Mouse (Mus musculus) heart, adult 2 months (tissue): ENCODE measurements around the gene Hpse2.

Source experiments
- CTCF ChIP-seq: fragments of 200-600 bp; IDR thresholded peaks from 2 replicates; pipeline ENCODE4 v1.8.1; 2022; ENCODE audit warnings: antibody characterized with exemption, mild to moderate bottlenecking, moderate library complexity
- EP300 ChIP-seq: fragments of 200-500 bp; IDR thresholded peaks from 2 replicates; pipeline ENCODE4 v1.6.1; 2011; ENCODE audit warnings: low read depth, low read length, control low read depth; ENCODE audit not compliant: insufficient read depth
- POLR2A ChIP-seq: fragments of 200-500 bp; IDR thresholded peaks from 2 replicates; pipeline ENCODE4 v1.6.1; 2011; ENCODE audit warnings: mild to moderate bottlenecking, low read depth, low read length, control low read depth; ENCODE audit not compliant: insufficient read depth

GRCm38 (mm10) chr19:42817761-42818160 is 570.4 kb downstream of the Hpse2 start:
- no peak for TF ChIP-seq CTCF
- TF ChIP-seq POLR2A = no peak
- TF ChIP-seq EP300 = no peak
